Mouse (Mus musculus): ENCODE measurements around the gene Tceanc2.
"Not testable (repeated sequence)": the region's sequence is repeated elsewhere in the genome, so short reads cannot be mapped to it uniquely, and the experiment has no call there.

Tceanc2 gene

DNA sequence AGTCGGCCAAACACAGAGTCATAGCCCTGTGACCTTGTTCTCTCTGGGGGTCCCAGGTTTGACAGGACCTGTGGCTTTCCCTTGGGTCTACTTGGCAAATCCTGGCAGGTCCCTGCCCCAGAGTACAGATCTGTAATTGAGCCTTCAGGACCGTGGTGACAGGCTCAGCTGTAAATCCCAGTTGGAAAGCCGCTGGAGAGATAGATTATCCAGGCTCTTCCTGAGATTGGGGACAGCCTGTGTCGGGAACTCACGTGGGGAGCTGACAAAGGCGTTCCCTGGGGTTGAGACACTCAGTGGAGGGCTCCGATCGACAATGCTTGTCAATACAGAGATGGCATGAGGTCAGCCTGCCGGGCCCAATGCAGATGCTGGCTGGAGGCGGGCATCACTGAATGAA, 52.5 kb downstream of the Tceanc2 start:
- no peak for DNase-seq

DNA sequence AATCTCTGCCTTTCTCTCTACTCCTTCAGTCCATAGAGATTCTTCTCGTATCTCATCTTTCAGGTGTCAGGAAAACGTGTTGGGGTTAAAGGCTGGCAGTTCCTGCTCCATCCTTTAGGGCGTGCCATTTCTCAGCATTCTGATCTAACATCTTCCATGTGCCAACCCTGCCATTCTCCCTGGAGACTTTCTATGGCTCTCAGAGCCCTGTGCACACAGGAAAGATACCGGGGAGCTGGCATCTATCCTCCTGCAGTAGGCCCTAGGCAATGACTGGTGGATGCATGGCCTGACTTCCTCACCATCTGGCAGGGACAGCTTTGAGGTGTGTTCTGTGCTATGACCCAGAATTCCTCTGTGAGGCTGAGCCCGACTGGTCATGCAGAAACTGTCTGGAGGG, 53.8 kb downstream of the Tceanc2 start:
- DNase-seq: no peak

DNA sequence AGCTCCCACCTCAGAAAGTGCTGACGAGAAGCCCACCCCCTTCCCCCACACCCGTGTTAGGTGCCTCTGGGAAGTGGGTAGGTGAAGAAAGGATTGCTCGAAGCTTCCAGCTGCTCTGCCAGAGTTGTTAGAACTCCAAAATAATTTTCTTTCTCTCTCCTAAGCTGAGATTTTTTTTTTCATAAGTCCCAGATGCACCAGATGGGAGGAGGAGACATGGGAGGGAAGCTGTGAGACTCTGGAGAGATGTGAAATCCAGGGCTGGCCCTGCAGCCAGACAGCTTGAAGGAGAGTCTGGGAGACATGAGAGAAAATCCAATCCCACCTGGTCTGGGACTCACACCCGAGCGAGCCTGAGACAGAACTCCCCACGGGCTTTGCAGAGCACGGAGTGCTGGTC, 54.5 kb downstream of the Tceanc2 start:
- no peak for DNase-seq

DNA sequence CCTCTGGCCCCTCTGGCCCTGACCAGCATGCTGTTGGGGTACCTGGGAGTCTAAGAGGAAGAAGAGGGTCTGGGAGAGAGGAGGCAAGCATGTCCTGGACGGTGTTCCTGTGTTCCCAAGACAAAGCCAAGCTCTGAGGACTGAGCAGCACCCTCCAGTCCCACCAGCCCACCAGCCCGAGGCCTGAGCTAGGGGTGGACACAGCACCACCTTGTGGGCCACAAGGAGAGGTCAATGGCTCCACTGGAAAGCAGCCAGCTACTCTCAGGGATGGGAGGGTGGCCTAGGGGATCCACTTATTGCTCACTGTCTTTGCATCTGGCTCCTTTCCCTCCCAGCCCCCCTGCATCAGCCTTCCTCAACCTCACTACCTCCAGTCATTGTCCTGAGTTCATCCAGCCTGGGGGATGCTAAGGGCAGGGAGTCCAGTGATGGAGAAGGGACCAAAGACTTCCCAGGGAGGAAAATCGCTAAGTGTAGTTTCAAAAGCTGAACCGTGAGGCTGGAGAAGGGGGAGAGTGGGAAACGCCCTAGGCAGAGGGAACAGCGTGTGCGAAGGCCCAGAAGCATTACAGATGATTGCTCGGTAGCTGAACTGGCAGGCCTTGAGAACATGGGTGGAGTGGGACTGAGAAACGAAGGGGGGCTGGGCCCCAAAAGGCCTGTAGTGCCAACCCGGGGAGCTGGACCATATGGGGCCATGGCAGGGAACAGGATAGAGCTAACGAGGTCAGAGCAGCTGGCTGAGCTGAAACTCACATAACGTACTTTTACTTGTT, 57.6 kb downstream of the Tceanc2 start:
- no peak for DNase-seq

DNA sequence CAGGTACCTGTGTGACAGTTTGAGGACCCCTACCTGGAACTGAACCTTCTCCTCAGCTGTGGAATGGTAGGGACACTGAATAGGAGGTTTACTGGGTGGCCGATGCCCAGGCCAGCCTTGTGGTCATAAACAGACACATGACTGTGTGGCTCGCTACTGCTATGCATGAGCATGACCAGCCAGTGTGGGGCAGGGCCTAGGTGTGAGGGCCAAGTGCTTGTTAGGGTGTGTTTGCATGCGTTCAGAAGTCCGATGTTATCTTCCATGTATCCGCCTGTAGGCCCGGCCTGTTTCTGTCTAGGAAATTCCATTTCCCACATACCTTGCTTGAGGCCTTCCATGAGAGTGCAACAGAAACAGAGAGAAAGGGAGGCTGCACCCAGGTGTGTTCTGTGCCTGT, 58.2 kb downstream of the Tceanc2 start:
- no peak for DNase-seq

DNA sequence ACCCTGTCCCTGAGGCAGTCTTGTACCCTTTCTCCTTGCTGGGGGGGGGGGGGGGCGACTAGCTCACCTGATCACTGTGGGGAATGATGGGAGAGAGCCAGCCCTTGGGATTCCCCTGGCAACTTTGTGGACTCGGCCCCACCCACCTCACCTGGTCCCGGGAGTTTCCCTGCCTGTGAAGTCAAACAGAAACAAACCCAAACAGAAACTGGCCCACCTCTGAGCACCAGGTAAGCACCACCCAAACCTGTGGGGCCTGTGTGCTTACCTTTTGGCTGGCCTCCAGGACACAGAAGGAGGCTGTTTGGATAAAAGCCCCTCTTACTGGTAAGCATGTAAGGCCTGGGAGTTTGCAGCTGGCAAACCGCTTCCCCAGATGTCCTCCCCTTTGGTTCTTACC, 59.9 kb downstream of the Tceanc2 start:
- no peak for DNase-seq

DNA sequence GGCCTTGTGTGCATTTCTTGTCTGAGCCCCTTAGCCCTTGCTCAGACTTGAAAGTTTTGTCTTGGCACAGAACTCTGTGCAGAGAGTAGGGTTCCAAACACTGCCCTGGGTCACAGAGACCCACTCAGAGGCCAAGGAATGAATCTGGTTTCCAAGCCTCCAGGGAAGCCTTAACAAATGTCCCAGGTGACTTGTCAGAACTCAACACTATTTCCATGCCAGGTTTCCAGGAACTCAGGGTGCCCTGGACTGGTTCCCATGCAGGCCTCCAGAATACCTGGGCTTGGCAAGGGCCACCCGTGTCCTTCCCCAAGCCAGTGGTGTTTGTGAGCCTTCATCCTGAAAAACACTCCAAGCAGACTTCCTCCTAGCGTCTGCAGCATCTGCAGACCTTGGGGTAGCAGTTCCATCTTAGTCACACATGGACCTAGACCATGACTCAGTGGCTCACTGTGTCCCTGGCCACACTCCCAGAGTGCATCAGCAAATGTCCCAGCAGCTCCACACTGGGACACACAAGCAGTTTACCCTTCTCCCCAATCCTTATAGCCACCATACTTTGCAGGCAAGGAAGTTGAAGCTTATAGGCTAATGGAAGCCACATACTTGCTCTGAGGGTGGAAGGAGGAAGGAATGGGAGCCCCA, 61.1 kb downstream of the Tceanc2 start:
- DNase-seq: no peak

DNA sequence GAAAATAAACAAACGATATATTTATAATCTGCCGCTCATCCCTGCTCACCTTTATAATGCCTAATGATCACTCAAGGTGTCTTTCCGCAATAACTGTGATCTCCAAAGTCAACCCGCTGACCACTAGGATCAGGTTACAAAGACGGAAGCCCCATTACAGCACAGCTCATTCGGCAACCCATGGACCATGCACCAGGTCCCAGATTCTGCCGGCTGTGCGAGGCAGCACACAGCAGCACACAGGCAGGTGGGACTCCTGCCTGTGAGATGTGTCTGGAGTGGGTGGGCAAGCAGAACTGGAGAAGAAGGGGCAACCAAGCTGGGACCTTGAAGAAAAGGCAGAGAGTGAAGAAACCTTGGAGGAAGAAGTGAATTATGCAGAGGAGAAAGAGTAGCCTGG, 64.6 kb downstream of the Tceanc2 start:
- no peak for DNase-seq

DNA sequence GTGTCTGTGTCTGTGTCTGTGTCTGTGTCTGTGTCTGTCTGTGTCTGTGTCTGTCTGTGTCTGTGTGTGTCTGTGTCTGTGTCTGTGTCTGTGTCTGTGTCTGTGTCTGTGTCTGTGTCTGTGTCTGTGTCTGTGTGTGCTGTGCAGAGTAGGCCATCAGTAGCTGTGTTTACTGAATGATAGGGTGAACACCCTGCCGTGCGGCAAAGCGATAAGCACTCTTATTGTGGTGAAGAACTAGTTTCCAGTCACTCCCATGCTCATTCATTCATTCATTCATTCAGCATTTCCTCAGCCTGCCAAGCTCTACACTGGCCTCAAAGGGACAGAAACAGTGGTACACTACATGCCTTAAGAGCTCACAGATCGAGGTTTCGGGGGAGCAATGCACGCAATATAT, 69.7 kb downstream of the Tceanc2 start:
- DNase-seq: not testable (repeated sequence)

DNA sequence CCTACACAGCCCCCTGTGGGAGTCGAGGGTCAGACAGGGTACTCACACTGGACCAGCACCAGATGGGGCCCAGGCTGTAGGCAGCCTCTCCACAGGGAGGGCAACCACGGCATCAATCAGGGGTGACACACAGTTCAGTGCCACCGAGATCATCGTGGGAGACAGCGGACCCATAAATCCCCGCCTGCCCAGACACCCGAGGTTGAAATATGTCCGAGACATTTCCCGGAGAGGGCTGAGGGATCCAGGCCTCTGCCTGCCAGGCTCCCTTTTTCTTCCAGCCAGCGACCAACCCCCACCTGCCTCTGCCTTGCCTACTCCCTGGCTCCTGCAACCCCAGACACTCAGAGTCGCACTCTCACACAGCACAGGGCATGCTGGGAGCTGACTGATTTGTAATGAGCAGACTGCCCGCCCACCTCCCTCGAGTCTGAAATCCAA, 70.6 kb downstream of the Tceanc2 start:
- DNase-seq: no peak

DNA sequence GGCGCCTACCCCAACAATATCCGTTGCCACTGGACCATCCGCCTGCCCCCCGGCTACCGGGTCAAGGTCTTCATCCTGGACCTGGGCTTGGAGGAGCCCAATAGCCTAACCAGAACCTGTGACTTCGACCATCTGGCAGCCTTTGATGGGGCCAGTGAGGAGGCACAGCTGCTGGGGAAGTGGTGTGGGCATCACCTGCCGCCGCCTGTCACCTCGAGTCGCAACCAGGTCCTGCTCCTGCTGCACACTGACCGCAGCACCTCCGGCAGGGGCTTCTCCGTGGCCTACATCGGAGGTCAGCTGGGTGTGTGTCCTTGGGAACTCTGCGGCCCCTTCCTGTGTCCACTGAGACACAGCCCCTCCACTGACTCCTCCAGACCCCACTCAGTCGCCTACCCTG, 72.1 kb downstream of the Tceanc2 start:
- no peak for DNase-seq

DNA sequence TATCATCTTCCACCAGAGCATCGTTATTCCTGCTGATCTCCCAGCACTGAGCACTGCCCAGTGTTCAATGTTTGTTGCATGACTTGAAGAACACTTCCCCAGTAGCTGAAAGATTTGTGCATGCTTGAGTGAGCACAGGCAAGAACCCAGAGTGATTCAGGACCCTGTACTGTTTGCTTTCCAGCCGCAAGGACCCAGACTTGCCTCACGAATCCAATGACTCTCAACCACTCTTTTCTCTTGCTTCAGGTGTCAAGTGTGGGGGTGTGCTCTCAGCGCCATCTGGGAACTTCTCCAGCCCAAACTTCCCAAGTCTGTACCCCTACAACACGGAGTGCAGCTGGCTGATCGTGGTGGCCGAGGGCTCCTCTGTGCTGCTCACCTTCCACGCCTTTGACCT, 76.7 kb downstream of the Tceanc2 start:
- DNase-seq: no peak

DNA sequence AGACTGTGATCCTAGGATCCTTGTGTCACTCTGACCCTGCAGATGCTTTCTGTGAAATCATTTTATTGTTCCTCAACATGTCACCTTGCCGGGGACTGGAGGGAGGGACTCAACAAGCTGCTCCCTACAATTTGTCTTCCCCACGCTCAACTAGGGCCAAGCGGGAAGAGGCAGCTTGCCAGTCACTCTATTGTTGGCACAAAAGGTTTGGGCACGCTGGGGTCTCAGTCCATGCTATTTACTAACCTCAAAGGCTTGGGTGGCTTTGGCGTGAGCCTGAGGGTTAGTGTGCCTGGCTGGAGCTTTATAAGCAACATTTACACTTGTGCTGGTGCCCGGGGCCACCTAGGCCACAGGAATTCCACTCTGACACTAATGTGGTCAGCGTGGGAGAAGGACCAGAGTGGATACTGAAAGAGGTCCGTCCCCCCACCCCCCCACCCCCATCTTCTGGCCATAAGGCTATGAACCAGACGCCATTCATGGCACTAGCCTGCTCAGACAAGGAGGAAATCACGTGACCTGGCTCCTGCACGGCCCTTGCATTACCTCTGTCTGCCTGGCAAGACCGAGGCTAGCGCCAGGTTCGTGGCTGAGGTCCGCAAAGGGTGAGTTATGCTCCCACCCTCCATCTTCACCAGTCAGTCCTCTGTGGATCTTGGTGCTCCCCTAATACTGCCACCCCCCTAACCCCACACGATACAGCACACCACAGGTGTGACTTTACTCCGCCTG, 80.0 kb downstream of the Tceanc2 start:
- peak; percentile 28 for DNase-seq

DNA sequence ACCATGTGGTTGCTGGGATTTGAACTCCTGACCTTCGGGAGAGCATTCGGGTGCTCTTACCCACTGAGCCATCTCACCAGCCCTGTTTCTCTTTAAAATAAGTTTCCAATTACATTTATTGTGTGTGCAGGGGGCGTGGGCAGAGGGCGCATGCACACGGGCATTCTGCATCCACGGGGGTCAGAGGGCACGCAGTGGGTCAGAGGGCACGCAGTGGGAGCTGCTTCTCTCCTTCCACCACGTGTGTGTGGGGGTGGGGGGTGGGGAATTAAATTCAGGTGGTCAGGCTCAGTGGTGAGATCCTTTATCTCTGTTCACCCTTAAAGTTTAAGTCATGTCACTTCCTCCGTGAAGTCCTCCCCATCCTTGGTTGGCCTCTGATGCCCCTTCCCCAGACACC, 80.5 kb downstream of the Tceanc2 start:
- DNase-seq: no peak

DNA sequence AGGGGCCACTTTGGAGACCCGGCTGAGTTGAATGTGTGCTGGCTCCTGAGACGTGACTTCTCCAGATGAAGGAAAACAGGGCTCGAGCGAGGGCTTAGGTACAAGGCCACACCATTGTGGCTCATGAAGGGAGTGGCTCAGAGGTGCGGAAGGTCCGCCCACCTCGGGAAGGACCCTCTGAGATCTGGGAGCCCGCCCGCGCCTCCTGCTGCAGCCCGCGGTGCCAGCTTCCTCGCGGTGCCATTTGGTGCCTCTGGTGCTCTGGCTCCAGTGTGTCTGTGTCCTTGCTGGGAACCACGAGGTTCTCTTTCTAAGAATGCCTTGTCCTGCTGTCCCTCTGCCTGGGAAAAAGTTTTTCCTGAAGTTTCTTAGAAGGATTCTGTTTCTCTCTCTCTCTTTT, 81.0 kb downstream of the Tceanc2 start:
- DNase-seq: peak; percentile 23

DNA sequence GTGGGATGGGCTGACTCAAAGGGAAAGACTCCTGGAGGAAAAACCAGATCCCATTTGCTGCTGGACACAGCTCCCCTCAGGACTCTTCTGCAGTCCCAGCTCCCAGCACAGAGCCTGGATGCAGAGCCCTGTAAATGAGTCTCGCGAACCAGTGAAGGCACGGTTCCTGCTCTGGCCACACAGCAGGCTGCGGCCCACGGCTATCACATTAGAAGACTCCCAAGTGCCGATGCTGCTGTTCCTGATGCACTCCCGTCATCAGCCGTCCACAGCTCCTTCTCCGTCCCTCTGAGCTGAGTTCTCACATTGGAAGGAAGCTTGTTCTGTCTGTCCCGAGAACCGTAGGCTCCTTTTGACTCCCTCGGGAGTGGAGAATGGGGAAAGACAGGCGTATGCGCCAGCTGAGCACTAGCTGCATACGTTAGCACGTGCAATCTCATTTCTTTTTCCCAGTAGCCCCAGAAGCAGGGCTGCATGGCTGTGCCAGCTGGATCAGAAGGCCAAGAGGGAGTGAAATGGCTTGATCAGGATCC, 82.0 kb downstream of the Tceanc2 start, which contains the start of gene Cdcp2:
TSS of gene Cdcp2 (plus strand) at position 51 of the 533 bp plus-strand sequence.
- DNase-seq: no peak

DNA sequence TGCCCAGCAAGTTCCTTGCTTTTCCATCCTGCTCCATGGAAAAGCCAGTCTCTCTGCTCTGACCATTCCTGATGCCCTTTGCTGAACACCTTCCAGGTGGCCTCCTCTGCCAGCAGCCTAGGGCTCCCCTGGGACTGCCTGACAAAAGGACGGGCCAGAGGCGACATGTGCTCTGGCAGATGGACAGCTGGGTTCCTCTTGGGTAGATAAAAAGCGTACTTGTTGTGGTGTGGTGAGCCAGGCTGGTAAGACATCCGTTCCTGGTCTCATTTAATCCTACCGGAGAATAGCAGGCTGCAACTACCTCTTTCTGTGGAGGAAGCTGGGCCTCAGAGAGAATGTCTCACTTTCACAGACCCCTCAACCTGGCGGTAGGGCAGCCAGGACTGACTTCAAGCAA, 82.9 kb downstream of the Tceanc2 start:
- no peak for DNase-seq

DNA sequence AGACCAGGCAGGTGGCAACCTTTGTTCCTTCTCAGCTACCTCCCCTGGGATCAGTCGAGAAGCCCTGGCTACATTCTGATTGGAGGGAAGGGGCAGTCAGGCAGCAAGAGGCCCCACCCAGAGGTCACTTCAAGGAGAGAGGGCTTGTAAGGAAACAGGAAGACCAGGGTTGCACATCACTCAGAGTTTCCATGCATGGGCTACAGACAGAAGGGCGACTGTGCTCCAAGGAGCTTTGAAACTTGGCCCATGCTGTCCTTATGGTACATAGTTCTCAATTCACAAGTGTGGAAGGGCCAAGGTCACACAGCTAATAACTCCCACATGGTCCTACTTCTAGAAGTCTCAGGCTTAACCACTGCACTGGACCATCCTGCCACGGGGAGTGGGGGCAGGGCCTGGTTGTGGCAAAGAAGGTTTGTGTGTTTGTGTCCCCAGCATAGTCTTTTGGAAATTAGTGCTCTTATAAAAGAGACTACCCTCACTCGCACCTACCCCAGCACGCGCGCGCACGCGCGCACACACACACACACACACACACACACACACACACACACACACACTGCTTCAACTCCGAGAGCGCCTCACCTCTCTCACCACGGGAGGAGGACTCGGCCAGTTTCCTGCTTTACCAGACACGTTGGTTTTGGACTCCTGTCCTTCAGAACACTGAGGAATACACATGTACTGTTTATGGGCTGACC, 84.3 kb downstream of the Tceanc2 start:
- DNase-seq: no peak

DNA sequence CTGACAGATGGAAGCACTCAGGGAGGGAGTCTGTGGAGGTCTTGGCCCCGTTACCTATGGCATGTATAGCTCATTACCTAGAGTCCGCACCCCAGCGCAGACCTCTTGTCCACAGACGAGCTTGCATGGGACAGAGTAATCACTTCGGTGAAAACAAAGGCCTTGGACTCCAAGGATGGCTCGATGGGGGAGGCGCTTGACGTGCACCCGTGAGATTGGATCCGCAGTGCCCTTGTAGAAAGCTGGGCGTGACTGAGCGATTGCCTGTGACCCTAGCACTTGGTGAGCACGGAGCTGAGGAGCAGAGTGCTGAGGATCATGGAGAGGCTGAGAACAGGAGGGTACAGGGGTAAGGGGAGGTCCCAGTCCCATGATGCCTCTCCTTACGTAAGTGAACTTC, 87.2 kb downstream of the Tceanc2 start:
- no peak for DNase-seq

DNA sequence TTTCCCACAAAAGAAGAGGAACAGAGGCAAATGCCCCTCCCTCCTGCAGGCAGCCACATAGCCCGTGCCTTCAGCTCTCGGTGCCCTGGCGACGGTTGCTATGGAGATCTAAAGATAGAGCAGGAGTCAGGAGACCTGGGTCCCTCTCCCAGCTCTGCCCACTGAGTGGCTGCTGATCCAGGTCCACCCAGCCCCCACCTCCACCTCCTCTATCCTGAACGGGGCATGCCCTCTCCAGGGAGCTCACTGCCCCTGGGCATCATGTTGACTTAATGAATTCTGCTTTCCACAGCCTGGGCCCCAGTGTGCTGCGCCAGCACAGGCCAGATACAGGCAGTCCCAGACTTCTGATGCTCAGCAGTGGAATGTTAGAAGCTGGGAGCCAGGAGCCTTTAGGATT, 94.1 kb downstream of the Tceanc2 start:
- no peak for DNase-seq

DNA sequence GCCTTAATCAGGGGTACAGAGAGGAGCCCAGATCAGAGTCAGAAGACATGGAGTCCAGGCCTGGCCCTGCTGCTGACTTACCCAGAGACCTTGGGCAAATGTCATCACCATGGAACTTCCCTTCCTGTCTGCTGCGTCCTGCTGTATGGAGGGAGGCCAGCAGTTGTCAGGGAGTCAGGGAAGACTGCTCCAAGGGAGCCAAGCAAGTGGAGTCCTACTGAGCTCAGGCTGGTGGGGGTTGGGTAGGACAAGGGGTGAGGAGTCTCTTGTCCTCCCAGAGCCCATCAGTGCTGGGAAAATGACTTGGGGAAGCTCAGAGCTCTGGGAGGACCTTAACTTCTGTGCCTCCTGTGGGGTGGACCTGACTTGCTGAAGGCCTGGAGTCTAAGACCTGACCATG, 94.6 kb downstream of the Tceanc2 start:
- DNase-seq: no peak
